Mouse (Mus musculus) midbrain, embryonic 10.5 days (tissue): ENCODE measurements around the gene Etv3. TPM values are rescaled to one million over a fixed set of nuclear protein-coding genes. Genes with fewer than 3 reads are reported as not detected.

Experiments
- DNase-seq: peaks from one replicate; pipeline ENCODE4 v3.0.0-alpha.2; 2017; ENCODE audit warnings: low spot score
- H3K27ac ChIP-seq: fragments of 300-500 bp; sonication (generic); replicated peaks from 2 replicates; pipeline ENCODE4 v1.5.1; 2016; ENCODE audit warnings: mild to moderate bottlenecking
- H3K27me3 ChIP-seq: fragments of 300-500 bp; sonication (generic); 2 replicates; pipeline ENCODE4 v1.6.1; 2016; ENCODE audit warnings: low read depth, mild to moderate bottlenecking; ENCODE audit not compliant: poor library complexity, severe bottlenecking
- H3K36me3 ChIP-seq: fragments of 300-500 bp; sonication (generic); 2 replicates; pipeline ENCODE4 v1.6.1; 2016; ENCODE audit warnings: mild to moderate bottlenecking, moderate library complexity
- H3K4me1 ChIP-seq: fragments of 300-500 bp; sonication (generic); 2 replicates; pipeline ENCODE4 v1.6.1; 2016
- H3K4me3 ChIP-seq: fragments of 300-500 bp; sonication (generic); 2 replicates; pipeline ENCODE4 v1.5.1; 2016; ENCODE audit warnings: mild to moderate bottlenecking, moderate library complexity
- H3K9me3 ChIP-seq: fragments of 300-500 bp; sonication (generic); replicated peaks from 2 replicates; pipeline ENCODE4 v1.6.1; 2016; ENCODE audit warnings: mild to moderate bottlenecking
- WGBS: fragments of 180-500 bp; shearing (Covaris S2); methylation state at CpG from one replicate; pipeline ENCODE4 v1.1.7; 2016; 5-methylcytosine and 5-hydroxymethylcytosine counted together
- polyA plus RNA-seq: library from polyadenylated mRNA; unstranded; fragments of >200 nt; fragmentation: Nextera tagmentation; extraction: Ambion mirVana; gene quantifications from 2 replicates; pipeline ENCODE4 v1.2.1, GENCODE M21; 2016

Etv3 gene
- polyA plus RNA-seq, 1 experiment from 2014 or later = 9.8 TPM

- no peak for DNase-seq
- Histone ChIP-seq H3K36me3 (peaks cover 40% of the 10 kb centered on the region), H3K27me3 (0 out of 2 replicates have a peak, but pooled peaks cover 5% of the 10 kb centered on the region), H3K4me3 (peak overlapping the region; percentile 99), H3K27ac (peak overlapping the region; percentile 94), H3K4me1 (peaks cover 18% of the 10 kb centered on the region), H3K9me3 (no peaks in the 10 kb centered on the region)
- 10% methylated on average over 27 of the region's 27 CpGs for WGBS
These were observed 797 bp downstream of the Etv3 start for GRCm38 (mm10) chr3:87525837-87526570.

GRCm38 (mm10) chr3:87527139-87527538 lies 1.9 kb downstream of the Etv3 start:
- H3K27ac ChIP-seq = no peak overlapping the region
- H3K27me3 ChIP-seq = 0 out of 2 replicates have a peak, but pooled peaks cover 5% of the 10 kb centered on the region
- H3K9me3 ChIP-seq = no peaks in the 10 kb centered on the region
- H3K4me3 ChIP-seq = no peak overlapping the region
- WGBS = 89% methylated on average over 12 of the region's 12 CpGs
- H3K36me3 ChIP-seq = peaks cover 51% of the 10 kb centered on the region
- no peak for DNase-seq
- H3K4me1 ChIP-seq = peaks cover 18% of the 10 kb centered on the region

GRCm38 (mm10) chr3:87528021-87528420 lies 2.8 kb downstream of the Etv3 start:
- Histone ChIP-seq H3K27ac (no peak overlapping the region), H3K36me3 (peaks cover 60% of the 10 kb centered on the region), H3K27me3 (0 out of 2 replicates have a peak, but pooled peaks cover 5% of the 10 kb centered on the region), H3K9me3 (no peaks in the 10 kb centered on the region), H3K4me3 (no peak overlapping the region), H3K4me1 (peaks cover 18% of the 10 kb centered on the region)
- WGBS = 94% methylated on average over 8 of the region's 8 CpGs
- no peak for DNase-seq

GRCm38 (mm10) chr3:87528841-87529240 lies 3.6 kb downstream of the Etv3 start:
- H3K27me3 ChIP-seq = no peaks in the 10 kb centered on the region
- H3K4me3 ChIP-seq = no peak overlapping the region
- WGBS = 95% methylated on average over 8 of the region's 8 CpGs
- no peaks in the 10 kb centered on the region for H3K9me3 ChIP-seq
- DNase-seq = no peak
- no peak overlapping the region for H3K27ac ChIP-seq
- peaks cover 68% of the 10 kb centered on the region for H3K36me3 ChIP-seq
- peaks cover 18% of the 10 kb centered on the region for H3K4me1 ChIP-seq

- Histone ChIP-seq H3K27me3 (no peaks in the 10 kb centered on the region), H3K9me3 (no peaks in the 10 kb centered on the region), H3K36me3 (peaks cover 75% of the 10 kb centered on the region), H3K4me1 (peaks cover 18% of the 10 kb centered on the region), H3K4me3 (no peak overlapping the region), H3K27ac (no peak overlapping the region)
- DNase-seq = no peak
- WGBS = 95% methylated on average over 11 of the region's 11 CpGs
These were observed 4.4 kb downstream of the Etv3 start for GRCm38 (mm10) chr3:87529568-87529967.

- peaks cover 82% of the 10 kb centered on the region for H3K36me3 ChIP-seq
- WGBS = 92% methylated on average over 3 of the region's 3 CpGs
- H3K4me3 ChIP-seq = no peak overlapping the region
- no peaks in the 10 kb centered on the region for H3K9me3 ChIP-seq
- no peak for DNase-seq
- peaks cover 14% of the 10 kb centered on the region for H3K4me1 ChIP-seq
- H3K27me3 ChIP-seq = no peaks in the 10 kb centered on the region
- no peak overlapping the region for H3K27ac ChIP-seq
These were observed 5.0 kb downstream of the Etv3 start for GRCm38 (mm10) chr3:87530234-87530633.

GRCm38 (mm10) chr3:87533667-87534378 lies 8.6 kb downstream of the Etv3 start:
- WGBS = 94% methylated on average over 7 of the region's 7 CpGs
- Histone ChIP-seq H3K36me3 (peaks cover 100% of the 10 kb centered on the region), H3K27ac (no peak overlapping the region), H3K4me1 (no peaks in the 10 kb centered on the region), H3K27me3 (no peaks in the 10 kb centered on the region), H3K4me3 (no peak overlapping the region), H3K9me3 (no peaks in the 10 kb centered on the region)
- DNase-seq = no peak

- Histone ChIP-seq H3K9me3 (no peaks in the 10 kb centered on the region), H3K36me3 (peaks cover 67% of the 10 kb centered on the region), H3K4me1 (peaks cover 31% of the 10 kb centered on the region), H3K27ac (no peak overlapping the region), H3K4me3 (no peak overlapping the region), H3K27me3 (peaks cover 8% of the 10 kb centered on the region; the same call in 1 of the 2 replicates)
- no peak for DNase-seq
- 91% methylated on average over 10 of the region's 10 CpGs for WGBS
These were observed 12.8 kb downstream of the Etv3 start for GRCm38 (mm10) chr3:87538034-87538433.

DNA sequence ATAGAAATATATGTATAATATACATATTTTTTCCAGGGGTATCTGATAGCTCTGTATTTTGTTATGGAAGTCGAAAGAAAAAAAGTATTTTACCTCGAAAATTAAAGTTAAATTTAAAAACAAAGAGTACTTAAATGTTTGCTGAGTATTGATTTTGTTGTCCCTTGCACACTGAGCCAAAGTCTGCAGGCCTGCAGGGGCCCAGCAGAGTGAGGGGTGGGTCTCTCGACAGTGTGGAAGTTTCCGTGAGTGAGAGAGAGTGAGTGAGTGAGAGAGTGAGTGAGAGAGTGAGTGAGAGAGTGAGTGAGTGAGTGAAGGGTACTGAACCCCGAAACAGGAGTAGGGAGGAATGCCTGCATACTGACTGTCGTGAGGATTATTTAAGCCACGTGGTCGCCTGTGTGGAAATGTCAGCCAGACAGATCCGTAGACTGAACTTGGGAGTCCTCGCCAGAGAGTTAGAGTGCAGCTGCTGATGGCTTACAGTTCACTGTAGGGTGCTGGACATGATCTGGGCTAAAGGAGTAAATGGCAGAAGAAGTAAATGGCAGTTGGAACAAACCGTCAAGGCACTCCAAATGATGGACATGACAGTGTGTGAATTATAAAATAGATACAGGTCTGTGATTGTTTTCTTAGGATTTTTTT lies 14.9 kb downstream of the Etv3 start:
- peaks cover 29% of the 10 kb centered on the region for H3K27me3 ChIP-seq
- WGBS = 79% methylated on average over 11 of the region's 11 CpGs
- no peak overlapping the region for H3K4me3 ChIP-seq
- peaks cover 45% of the 10 kb centered on the region for H3K4me1 ChIP-seq
- DNase-seq = no peak
- H3K27ac ChIP-seq = no peak overlapping the region
- H3K9me3 ChIP-seq = no peaks in the 10 kb centered on the region
- H3K36me3 ChIP-seq = peaks cover 46% of the 10 kb centered on the region

GRCm38 (mm10) chr3:87540714-87541113 lies 15.5 kb downstream of the Etv3 start:
- Histone ChIP-seq H3K4me3 (no peak overlapping the region), H3K36me3 (peaks cover 40% of the 10 kb centered on the region), H3K9me3 (no peaks in the 10 kb centered on the region), H3K27me3 (peaks cover 34% of the 10 kb centered on the region), H3K4me1 (peaks cover 51% of the 10 kb centered on the region), H3K27ac (peak overlapping the region; percentile 78; the same call in 1 of the 2 replicates)
- DNase-seq = no peak
- WGBS = 25% methylated on average over 8 of the region's 8 CpGs

DNA sequence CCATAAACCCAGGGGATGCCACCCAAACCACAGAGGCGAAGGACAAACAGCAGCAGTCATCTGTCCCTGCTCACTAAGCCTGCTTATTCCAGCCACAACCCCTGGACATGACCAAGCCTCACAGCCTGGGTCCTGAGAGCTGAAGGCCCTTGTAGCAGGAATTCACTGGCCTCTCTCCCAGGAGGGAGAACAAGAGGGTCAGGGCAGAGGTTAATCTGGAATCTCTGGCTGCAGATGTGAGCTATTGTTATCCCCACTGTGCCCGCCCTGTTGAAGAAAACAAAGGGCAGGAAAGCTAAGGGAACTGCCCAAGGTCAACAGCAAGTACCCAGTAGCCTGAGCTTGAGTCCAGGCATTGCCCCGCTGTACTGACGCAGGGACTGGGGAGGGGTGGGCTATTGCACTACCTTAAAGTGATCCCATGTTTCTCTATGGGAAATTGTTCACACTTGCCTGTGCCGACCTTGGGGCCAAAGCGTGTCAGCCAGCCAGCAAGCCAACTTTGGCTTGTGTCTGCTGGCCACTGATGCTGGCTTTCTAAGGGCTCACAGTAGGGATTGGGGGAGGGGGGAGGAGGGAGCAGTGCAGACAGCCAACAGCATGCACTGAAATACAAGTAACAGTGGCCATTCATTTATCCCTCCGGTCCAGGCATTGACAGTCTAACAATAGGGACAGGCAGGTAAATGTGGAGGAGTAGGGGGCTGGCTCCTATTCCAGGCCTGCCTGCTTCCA lies 17.4 kb downstream of the Etv3 start:
- 19% methylated on average over 7 of the region's 7 CpGs for WGBS
- Histone ChIP-seq H3K36me3 (peaks cover 21% of the 10 kb centered on the region), H3K27ac (peak overlapping the region; percentile 78), H3K9me3 (no peaks in the 10 kb centered on the region), H3K27me3 (peaks cover 53% of the 10 kb centered on the region), H3K4me1 (peaks cover 64% of the 10 kb centered on the region), H3K4me3 (no peak overlapping the region)
- DNase-seq = peak; percentile 79

- peaks cover 82% of the 10 kb centered on the region for H3K27me3 ChIP-seq
- H3K4me1 ChIP-seq = peaks cover 67% of the 10 kb centered on the region
These were observed 20.3 kb downstream of the Etv3 start for GRCm38 (mm10) chr3:87545554-87545953.

More at GRCm38 (mm10) chr3:87545554-87545953, 20.3 kb downstream of the Etv3 start:
- Histone ChIP-seq H3K4me3 (no peak overlapping the region), H3K36me3 (0 out of 2 replicates have a peak, but pooled peaks cover 3% of the 10 kb centered on the region), H3K27ac (peak overlapping the region; percentile 52), H3K9me3 (no peaks in the 10 kb centered on the region)
- WGBS = 73% methylated on average over 3 of the region's 3 CpGs
- DNase-seq = no peak
